Mouse (Mus musculus): ENCODE results near the gene Mrpl39. TPM values are rescaled to one million over a fixed set of nuclear protein-coding genes. Genes with fewer than 3 reads are reported as not detected.
A peak's percentile ranks its signal among the peaks of the same experiment; 100 is the strongest.

Gene Mrpl39
- polyA plus RNA-seq, 1 experiment from 2014 or later = 43.9 TPM

MicroRNAs encoded within 50 kb of the gene (microRNA counts, 519-probe panel; counts per million panel counts)
- 110 counts per million, percentile 56 among the panel's probes with 10 or more counts for microRNA mmu-miR-155

Small RNA genes lying within 50 kb of the gene (microRNA-seq; reads per million reads assigned to microRNA genes)
- 155 reads per million, percentile 58 among the genes with 10 or more reads in this experiment for gene Mir155

Other genes starting within 250 kb of the Mrpl39 start
- 0.05 TPM in 1 of 2 replicates, not detected in the other for gene A730009L09Rik, start 220.6 kb downstream of the Mrpl39 start, polyA plus RNA-seq (2015; fragmentation: Nextera tagmentation; extraction: Ambion mirVana)
- gene Jam2, start 38.4 kb upstream of the Mrpl39 start, polyA plus RNA-seq (2015; fragmentation: Nextera tagmentation; extraction: Ambion mirVana) = 40.7 and 44.1 TPM in 2 replicates
- gene Gabpa, start 99.2 kb upstream of the Mrpl39 start, polyA plus RNA-seq (2015; fragmentation: Nextera tagmentation; extraction: Ambion mirVana) = 22.8 and 23.4 TPM in 2 replicates
- 827 and 861 TPM in 2 replicates for gene Atp5j, start 99.9 kb upstream of the Mrpl39 start, polyA plus RNA-seq (2015; fragmentation: Nextera tagmentation; extraction: Ambion mirVana)